Mouse (Mus musculus) cerebellum, adult (tissue): ENCODE data around the gene Siae.

ENCODE experiments used
- ATAC-seq: cut with Nextera tagmentation; 2 replicates; pipeline ENCODE4 v1.9.2; 2017; ENCODE audit warnings: mild to moderate bottlenecking, moderate library complexity, mixed read lengths; ENCODE audit not compliant: insufficient number of reproducible peaks, low FRiP score, low TSS enrichment

The Siae gene

DNA sequence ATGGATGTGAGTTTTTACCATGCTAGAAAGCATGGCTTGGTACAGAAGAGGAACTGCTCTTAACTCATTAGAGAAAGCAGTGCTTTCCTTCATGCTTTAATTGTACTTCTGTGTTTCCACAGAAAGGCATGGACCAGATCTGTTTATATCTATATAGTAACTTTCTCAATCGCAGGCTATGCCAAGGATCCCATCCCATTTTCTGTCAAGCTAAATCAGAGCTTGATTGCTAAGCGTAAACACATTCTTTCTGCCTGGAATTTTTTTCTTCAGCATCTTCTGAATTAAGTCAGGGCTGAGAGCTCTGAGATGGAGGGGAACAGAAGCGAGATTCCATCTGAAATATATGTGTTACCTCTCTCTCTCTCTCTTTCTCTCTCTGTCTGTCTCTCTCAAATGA lies 68.5 kb downstream of the Siae start:
- no peak for ATAC-seq

DNA sequence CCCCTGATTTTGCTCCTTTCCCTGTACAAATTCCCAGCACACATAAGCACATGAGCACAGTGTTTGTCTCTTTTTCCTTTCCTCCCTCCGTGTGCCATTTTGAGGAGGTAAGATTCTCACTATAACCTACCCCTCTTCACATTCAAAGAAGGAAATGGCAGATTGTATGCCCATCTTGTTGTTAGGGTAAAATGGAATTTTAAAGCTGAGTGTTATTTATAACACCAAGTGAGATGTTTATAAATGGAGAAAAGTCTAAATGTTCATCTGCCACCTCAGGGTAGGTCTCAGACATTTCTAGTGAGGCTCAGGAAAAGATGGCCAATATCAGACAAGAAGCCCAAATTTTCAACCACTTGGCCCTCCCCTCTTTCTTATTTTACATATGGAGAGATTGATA lies 69.0 kb downstream of the Siae start:
- ATAC-seq: no peak

DNA sequence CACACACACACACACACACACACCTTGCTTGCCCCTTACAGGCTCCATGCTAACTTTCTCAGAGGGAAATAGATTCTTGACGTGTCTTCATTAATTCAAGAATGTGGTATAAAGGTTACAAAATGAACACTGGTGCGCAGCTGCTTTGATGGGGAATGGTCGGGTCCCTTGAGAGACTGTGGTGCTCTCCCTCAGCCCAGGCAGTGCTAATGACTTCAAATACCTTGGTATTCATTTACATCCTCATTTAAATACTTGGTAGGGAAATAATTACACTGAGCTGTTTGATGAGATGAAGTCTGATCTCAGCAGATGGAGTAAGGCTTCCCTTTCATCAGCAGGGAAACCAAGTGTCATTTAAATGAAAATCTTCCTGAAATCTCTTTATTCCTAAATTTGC lies 69.6 kb downstream of the Siae start:
- no peak for ATAC-seq

DNA sequence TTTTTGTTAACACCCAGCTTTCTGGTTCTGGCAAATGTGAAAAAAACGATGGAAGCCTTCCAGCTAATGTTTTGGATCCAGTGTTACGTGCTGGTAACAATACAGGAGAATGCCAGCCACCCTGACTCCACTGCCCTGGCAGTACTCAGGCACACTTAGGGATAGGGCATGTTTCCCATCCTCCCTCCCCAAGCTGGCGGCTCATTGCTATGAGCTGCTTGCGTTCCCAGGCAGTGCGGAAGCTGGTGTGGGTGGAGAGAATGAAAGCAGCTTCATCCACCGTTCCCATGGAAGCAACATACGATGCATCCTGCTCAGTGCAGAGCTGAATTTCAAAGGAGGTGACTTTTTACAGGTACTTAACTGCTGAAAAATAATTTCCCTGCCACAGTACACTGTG lies 70.1 kb downstream of the Siae start:
- peak; percentile 46; the same call in 1 of the 2 replicates for ATAC-seq

DNA sequence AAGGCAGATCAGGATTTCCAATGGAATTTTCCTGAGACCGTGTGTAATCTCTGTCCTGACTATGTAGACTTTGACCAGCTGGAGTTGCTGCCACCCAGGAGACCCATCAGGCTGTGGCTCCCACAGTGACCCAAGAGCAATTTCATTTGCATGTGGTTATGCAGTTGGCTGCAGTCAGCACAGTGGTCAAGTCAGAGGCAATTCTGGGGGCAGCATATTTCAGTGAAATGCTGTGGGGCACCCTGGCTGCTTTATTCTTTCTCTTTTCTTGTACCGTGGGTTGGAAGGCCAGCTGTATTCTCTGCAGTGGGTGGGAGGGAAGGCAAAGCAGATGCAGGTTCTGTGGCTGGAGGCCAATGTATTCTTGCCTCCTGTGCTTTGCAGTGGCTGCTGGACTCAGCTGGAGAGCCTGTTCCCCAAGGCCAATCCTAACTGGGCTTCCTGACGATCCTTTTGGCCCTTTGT lies 70.6 kb downstream of the Siae start:
- ATAC-seq: no peak

DNA sequence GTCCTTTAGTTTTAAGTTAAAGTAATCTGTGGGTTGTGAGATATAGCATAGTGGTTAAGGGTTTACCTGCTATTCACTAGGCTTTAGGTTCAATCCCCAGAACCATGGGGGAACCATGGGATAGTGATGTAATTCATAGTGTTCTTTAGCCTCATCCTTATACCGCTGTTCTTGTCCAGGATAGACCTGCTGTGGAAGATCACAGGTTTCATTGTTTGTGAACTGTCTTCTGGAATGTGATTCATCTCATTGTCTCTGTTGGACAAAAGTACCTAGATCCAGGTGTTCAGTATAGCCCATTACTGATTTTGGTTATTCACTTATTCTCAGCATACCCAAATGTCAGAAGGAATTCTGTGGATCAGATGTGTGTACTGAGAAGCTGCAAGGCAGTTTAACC lies 71.8 kb downstream of the Siae start:
- no peak for ATAC-seq

DNA sequence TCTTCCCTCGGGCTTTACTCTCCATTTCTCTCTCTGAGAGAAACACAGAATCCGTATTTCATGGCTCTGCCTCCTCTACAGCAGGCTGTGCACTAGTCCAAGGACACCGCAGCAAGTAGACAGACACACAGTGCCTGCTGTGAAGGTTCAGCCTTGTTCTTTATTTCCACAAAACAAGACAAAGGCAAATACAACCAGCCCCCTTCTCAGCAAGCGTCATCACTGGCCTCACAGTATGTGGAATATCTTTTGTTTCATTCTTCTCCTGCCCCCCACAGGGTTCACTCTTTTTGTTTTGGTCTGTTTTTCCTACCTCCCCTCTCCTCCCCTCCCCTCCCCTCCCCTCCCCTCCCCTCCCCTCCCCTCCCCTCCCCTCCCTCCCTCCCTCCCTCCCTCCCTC lies 73.1 kb downstream of the Siae start:
- ATAC-seq: no peak

DNA sequence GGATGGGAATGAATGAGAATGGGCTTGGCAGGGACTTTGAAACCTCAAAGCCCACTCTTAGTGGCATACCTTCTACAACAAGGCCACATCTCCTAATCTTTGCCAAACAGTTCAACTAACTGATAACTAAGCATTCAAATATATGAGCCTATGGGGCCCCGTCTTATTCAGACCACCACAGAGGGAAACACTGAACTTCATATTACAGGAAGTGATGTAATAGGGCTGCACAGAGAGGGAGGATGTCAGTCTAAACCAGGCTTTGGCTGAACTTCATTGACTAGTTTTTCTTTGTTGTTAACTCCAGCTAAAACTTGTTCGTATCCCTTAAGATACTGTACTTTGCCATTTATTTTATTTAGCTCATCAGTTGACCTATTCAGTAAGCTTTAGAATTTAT lies 74.4 kb downstream of the Siae start:
- no peak for ATAC-seq

DNA sequence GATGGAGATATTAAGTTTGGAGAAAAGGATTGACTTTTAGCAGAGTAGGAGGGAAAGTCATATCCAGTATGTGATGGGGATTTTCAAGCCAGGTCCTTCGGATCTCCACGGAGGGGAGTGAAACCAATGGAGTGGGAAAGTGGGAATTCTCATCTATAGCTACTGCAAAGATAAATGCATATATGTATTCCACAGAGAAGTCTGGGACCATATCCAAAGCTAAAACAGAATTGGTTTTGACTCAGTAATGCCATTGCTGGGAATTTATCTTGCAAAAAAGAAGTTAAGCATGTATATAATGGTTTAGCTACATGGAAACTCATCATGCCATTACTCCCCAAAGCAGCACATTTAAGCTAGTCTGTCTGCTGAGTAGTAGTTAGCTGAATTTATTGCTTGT lies 76.8 kb downstream of the Siae start:
- no peak for ATAC-seq

DNA sequence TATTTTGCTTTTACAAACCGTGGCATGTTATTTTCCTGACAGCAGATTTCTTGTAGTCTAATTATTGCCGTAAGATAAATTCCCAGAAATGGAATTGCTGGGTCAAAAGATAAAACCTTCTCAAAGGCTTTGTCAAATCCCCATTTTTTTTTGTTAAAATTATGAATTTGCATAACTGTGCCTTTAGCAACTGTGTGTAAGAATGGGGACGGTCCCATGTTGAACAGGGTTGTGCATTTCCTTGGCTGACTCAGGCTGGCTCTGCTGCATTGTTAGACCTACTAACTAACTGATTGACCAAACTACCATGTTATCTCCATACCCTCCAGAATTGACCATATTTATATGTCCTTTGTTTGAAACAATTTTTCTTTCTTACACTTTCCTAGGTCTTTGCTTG lies 78.8 kb downstream of the Siae start:
- no peak for ATAC-seq

DNA sequence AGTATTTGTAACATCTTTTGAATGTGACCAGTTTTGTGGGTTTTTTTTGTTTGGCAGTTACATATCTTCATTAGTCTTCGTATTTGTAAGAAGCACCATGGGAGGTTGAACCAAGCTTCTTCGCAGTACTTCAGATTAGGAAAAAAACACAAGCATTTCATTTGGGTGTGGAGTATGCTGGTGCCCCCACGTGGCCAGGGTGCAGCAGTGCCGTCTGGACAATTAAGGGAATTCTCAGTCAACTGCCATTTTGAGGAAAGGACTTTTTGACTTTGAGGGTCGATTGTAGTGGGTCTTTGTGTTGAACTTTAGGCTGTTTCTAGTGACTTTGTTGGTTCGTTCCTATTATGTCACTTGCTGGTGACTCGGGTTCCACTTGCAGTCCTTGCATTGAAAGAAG lies 80.8 kb downstream of the Siae start:
- peak; percentile 58; the same call in 1 of the 2 replicates for ATAC-seq

DNA sequence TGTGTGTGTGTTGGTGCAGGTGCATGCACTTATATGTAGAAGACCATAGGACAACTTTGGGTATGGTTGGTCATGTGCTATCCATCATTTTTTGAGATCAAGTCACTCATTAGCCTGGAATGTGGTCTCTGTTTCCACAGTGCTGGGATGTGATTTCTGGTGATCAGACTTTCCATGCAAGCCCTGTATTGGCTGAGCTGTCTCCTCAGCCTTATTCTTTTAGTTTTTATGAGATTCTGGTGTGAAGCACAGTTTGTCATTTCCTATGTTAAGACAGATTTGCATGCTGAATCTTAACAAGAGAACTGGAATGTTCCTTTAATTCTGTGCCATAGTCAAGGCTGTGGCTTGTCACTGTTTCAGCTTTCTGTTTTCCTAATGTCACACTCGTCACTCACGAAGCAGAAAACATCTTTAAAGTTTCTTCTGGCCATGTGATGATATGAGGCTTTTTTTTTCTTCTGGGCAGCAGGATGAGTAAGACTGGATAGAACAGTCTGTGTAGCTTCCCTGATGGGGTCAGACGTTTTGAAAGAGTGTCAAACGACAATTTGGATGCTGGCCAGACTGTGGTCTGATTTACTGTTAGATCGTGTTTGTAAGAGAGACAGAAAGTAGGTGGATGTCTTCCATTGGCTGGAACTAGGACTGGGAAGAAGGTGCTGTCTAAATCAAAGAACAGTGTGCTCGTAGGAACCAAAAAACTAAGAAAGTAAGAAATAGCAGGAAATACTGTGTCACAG lies 81.5 kb downstream of the Siae start:
- no peak for ATAC-seq

DNA sequence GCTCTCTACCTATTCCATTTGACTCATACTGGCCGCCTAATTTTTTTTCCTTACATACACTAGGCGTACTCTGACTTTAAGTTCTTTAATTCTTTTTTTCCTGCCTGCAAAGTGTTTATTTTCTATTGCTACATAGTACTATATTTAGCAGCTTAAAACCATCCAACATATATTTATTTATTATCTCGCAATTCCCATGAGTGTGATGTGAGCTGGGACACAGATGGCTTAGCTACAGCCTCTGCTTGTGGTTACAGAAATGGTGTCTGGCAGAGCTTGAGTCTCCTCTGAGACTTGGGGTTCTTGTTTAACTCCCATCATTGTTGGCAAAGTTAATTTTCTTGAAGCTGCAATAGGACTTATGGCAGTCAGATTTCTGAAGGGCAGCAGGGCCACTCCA lies 83.2 kb downstream of the Siae start:
- ATAC-seq: no peak

DNA sequence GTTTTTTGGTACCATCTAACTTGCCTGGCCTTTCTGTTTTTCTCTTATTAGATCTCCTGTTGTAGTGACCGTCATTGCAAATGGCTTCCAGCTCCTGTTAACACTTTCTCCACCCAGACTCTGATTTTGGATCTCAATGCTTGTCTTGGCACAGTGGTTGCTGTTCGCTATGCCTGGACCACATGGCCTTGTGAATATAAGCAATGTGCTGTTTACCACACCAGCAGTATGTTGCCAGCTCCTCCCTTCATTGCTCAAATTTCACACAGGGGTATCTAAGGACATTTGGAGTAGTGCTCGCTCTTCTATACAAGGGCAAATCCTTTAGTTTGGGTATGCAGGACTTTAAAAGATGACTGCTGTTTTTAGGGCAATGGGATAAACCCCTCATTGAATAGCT lies 90.7 kb downstream of the Siae start:
- no peak for ATAC-seq

DNA sequence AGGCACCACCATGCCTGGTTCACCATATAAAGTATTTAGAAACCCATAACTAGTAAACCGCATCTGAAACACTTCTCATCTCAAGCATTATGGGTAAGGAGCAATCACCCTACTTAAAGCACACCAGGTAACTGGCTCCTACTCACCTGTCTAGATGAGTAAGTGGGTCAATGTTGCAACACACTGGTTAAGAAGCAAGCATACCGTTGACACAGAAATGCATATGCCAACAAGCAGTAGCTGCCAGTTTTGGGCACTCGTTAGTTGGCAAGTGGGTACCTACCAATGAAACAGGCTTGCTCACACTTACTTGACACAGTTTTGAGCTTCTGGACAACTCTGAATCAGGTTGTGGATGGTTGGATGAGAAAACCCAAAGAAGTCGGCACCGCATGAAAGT lies 95.1 kb downstream of the Siae start:
- ATAC-seq: no peak

DNA sequence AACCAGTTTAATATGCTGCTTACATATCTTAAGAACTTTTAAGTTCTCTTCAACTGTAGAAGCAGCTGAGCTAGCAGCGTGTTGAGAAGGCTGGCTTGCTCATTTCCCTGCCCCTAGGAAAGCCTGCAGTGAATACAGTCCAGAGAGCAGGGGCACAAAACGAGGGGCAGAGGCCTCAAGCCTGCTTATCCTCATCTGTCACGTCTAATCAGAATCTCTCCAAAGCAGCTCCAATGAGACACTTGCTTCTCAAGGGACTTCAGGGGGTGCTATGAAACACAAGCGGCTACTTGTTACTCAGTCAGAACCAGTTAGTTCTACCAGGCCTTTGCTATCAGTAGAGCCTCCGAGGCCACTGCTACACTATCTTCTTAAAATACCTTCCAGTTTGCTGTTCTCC lies 98.3 kb downstream of the Siae start:
- no peak for ATAC-seq

DNA sequence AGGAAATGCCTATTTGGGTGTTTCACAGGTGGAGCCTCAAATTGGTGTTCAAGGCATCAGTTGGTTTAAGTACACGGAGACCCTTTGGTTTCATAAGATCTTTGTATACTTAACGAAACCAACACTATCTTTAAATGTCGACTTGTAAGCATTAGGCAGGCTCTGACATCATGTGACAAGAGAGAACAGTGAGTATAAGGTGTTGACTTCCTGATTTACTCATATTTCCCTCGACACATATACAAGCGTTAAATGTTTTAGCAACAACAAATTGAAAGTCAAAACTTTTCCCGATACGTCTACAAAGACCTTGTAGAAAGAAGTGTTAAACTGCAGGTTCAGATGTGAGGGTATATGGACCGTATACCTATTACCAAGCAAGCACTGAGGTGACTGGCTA lies 100.5 kb downstream of the Siae start:
- no peak for ATAC-seq

DNA sequence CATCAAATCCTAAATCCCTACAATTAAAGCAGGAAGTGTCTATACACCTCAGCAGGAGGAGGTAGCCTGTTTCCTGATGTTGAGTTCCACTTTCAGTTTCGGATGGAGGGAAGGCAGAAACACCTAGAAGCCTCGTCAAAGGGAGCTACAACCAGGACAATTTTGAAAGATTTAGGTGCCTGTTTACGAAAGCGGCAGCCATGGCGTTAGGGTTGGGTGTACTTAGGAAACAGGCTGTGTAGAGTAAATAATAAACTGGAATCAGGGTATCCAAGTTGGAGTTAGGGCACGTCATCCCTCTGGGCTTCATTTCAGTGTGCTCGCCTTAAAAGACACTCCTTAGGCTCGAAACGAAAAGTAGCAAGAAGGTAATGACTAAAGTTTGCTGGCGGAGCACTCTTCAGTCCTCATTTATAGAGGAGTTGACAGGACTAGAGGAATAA lies 101.0 kb downstream of the Siae start:
- no peak; the same call in 1 of the 2 replicates for ATAC-seq

DNA sequence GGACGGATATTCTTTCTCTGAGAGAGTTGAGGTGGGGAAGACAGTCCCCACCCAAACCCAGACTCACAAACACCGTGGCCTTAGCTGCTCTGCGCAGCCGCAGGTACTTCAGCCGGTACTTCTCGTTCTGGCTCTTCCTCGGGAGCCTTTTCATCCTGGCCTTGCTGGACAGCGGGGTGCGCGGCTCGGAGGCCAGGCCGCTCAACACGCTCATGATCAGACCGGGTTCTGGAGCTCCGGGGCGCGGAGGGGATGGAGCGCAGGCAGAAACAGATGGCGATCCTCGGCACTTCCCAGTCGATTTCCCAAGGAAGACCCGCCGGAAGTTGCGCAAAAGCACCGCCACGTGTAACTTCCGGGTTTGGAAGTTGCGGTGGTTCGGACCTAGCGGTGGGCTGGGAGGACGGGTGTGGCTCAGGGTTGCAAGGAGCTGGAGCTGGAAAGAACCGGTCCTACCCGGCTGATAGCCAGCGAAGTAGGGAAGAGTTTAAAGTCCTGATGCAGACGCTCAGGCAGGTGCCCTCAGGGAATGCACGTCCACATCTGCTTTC lies 101.5 kb downstream of the Siae start, which contains the start of gene Tbrg1:
TSS of gene Tbrg1 (minus strand) at position 382 of the 551 bp plus-strand sequence.
- ATAC-seq: peak; percentile 82

DNA sequence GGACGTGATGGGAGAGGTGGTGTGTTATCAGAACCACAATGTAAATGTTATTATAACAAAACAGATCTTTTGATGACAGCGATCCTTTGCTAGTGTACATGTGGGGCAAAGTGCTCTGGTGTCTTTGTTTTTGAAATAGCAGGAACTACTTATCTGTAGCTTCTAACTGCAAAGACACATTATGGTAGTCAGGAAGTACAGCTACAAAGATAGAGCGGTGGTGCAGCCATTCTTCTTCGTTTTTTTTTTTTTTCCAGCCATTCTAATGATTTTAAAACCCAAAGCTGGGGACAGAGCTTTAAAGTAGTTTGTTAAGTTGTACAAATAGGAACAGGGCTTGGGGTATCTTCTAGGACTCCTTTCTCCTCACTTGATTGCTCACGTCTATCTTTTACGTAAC lies 103.9 kb downstream of the Siae start:
- no peak for ATAC-seq

DNA sequence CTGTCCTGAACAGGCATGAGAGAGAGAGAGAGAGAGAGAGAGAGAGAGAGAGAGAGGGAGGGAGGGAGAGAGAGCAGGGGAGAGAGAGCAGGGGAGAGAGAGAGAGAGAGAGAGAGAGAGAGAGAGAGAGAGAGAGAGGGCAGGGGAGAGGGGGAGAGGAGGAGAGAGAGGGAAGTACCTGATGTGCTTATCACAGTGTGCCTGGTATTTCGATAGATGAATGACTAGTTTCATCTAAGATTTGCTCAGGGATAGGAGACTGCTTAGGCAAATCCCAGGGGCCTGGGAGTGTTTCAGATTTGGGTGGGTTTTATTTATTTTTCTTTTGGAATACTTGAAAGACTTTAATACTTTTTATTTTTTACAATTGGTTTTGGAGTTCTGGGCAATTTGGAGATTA lies 107.7 kb downstream of the Siae start:
- ATAC-seq: no peak

DNA sequence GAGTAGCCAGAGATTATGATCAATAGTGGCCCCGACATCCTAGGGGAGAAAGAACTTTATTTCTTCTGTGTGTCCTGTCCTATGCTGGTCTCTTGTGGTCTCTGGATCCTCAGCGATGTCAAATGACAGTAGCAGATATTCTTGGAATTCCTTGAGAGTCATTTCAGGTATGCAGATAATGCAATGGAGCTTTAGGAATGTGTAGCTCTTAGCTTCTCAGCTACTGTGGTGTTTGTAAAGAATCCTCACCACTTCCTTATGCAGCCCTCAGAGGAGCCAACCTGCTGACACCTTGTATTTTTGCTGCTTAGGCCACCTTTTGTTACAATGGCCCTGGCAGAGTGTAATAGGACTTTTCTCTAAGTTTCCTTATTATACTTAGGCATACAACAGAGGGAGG lies 109.1 kb downstream of the Siae start:
- ATAC-seq: no peak
